Mouse (Mus musculus): Measurements from ENCODE around the gene Clk4. TPM values are rescaled to one million over a fixed set of nuclear protein-coding genes. Genes with fewer than 3 reads are reported as not detected.

Clk4 gene
- polyA plus RNA-seq, 1 experiment from 2014 or later, result 51.6 TPM

GRCm38 (mm10) chr11:51302396-51302795, 40.9 kb downstream of the Clk4 start:
- TF ChIP-seq CTCF (IDR thresholded peaks at IDR 0.05; ENCODE audit: low read depth), result no peak
- no peaks in the 10 kb centered on the region for H3K36me3 ChIP-seq (ENCODE audit: control insufficient read depth, insufficient read depth)
- no peaks in the 10 kb centered on the region for H3K4me1 ChIP-seq (replicated peaks; ENCODE audit: control insufficient read depth, insufficient read depth, low read length)
- H3K9me3 ChIP-seq (ENCODE audit: control insufficient read depth), result no peaks in the 10 kb centered on the region
- H3K9ac ChIP-seq (ENCODE audit: low read depth, low read length), result no peak overlapping the region
- H3K27ac ChIP-seq (ENCODE audit: low read depth, low read length), result no peak overlapping the region
- no peaks in the 10 kb centered on the region for H3K27me3 ChIP-seq (replicated peaks; ENCODE audit: control insufficient read depth, insufficient read depth, low read length)
- H3K4me2 ChIP-seq (replicated peaks; ENCODE audit: low read depth), result no peak overlapping the region
- whole genome bisulfite sequencing, result 83% methylated on average over 5 of the region's 5 CpGs
- H3K4me3 ChIP-seq (ENCODE audit: low read depth, low read length), result no peak overlapping the region
- ATAC-seq, result no peak

- H3K4me2 ChIP-seq (replicated peaks; ENCODE audit: low read depth), result no peak overlapping the region
- H3K9ac ChIP-seq (ENCODE audit: low read depth, low read length), result no peak overlapping the region
- H3K4me1 ChIP-seq (replicated peaks; ENCODE audit: control insufficient read depth, insufficient read depth, low read length), result no peaks in the 10 kb centered on the region
- H3K4me3 ChIP-seq (ENCODE audit: low read depth, low read length), result no peak overlapping the region
- TF ChIP-seq CTCF (IDR thresholded peaks at IDR 0.05; ENCODE audit: low read depth), result no peak
- H3K9me3 ChIP-seq (ENCODE audit: control insufficient read depth), result no peaks in the 10 kb centered on the region
- 71% methylated on average over 12 of the region's 12 CpGs for WGBS
- ATAC-seq, result no peak
- H3K36me3 ChIP-seq (ENCODE audit: control insufficient read depth, insufficient read depth), result no peaks in the 10 kb centered on the region
- H3K27ac ChIP-seq (ENCODE audit: low read depth, low read length), result no peak overlapping the region
- H3K27me3 ChIP-seq (replicated peaks; ENCODE audit: control insufficient read depth, insufficient read depth, low read length), result no peaks in the 10 kb centered on the region
These were observed 42.5 kb downstream of the Clk4 start for GRCm38 (mm10) chr11:51303981-51304553.

DNA sequence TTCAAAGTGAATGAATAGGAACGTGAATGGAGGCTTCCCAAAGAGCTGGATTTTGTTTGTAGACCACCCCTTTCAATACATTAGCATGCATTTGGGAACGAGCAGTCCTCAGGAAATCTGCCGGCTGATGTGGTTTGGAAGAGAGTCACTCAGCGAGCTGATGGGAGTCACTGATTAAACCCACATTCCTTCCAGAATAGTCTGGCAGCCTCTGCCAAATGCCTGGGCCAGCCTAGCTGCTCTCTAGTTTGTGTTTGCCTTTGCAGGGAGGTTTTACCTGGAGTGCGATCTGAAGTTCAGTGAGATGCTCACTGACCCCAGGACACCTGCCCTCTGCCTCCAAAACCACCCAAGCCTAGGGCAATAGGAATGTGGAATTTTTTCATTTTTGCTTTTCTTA, 46.8 kb downstream of the Clk4 start:
- WGBS, result 44% methylated on average over 5 of the region's 5 CpGs
- no peaks in the 10 kb centered on the region for H3K27me3 ChIP-seq (replicated peaks; ENCODE audit: control insufficient read depth, insufficient read depth, low read length)
- no peaks in the 10 kb centered on the region for H3K9me3 ChIP-seq (ENCODE audit: control insufficient read depth)
- no peak overlapping the region for H3K27ac ChIP-seq (ENCODE audit: low read depth, low read length)
- H3K4me3 ChIP-seq (ENCODE audit: low read depth, low read length), result no peak overlapping the region
- H3K4me2 ChIP-seq (replicated peaks; ENCODE audit: low read depth), result no peak overlapping the region
- TF ChIP-seq CTCF (IDR thresholded peaks at IDR 0.05; ENCODE audit: low read depth), result no peak
- no peak for ATAC-seq
- no peaks in the 10 kb centered on the region for H3K4me1 ChIP-seq (replicated peaks; ENCODE audit: control insufficient read depth, insufficient read depth, low read length)
- H3K9ac ChIP-seq (ENCODE audit: low read depth, low read length), result no peak overlapping the region
- no peaks in the 10 kb centered on the region for H3K36me3 ChIP-seq (ENCODE audit: control insufficient read depth, insufficient read depth)

- no peak for TF ChIP-seq CTCF (IDR thresholded peaks at IDR 0.05; ENCODE audit: low read depth)
- no peak for ATAC-seq
- Histone ChIP-seq H3K36me3 (ENCODE audit: control insufficient read depth, insufficient read depth) (no peaks in the 10 kb centered on the region), H3K27ac (ENCODE audit: low read depth, low read length) (no peak overlapping the region), H3K4me2 (replicated peaks; ENCODE audit: low read depth) (no peak overlapping the region), H3K4me1 (replicated peaks; ENCODE audit: control insufficient read depth, insufficient read depth, low read length) (no peaks in the 10 kb centered on the region), H3K9ac (ENCODE audit: low read depth, low read length) (no peak overlapping the region), H3K9me3 (ENCODE audit: control insufficient read depth) (no peaks in the 10 kb centered on the region), H3K27me3 (replicated peaks; ENCODE audit: control insufficient read depth, insufficient read depth, low read length) (no peaks in the 10 kb centered on the region), H3K4me3 (ENCODE audit: low read depth, low read length) (no peak overlapping the region)
- 87% methylated on average over 8 of the region's 8 CpGs for WGBS
These were observed 50.3 kb downstream of the Clk4 start for GRCm38 (mm10) chr11:51311846-51312245.

GRCm38 (mm10) chr11:51315991-51316810, 54.7 kb downstream of the Clk4 start:
- Histone ChIP-seq H3K4me3 (ENCODE audit: low read depth, low read length) (no peak overlapping the region), H3K27ac (ENCODE audit: low read depth, low read length) (no peak overlapping the region), H3K9me3 (ENCODE audit: control insufficient read depth) (0 out of 2 replicates have a peak, but pooled peaks cover 4% of the 10 kb centered on the region), H3K9ac (ENCODE audit: low read depth, low read length) (no peak overlapping the region), H3K4me1 (replicated peaks; ENCODE audit: control insufficient read depth, insufficient read depth, low read length) (no peaks in the 10 kb centered on the region), H3K27me3 (replicated peaks; ENCODE audit: control insufficient read depth, insufficient read depth, low read length) (no peaks in the 10 kb centered on the region), H3K4me2 (replicated peaks; ENCODE audit: low read depth) (no peak overlapping the region), H3K36me3 (ENCODE audit: control insufficient read depth, insufficient read depth) (no peaks in the 10 kb centered on the region)
- no peak for TF ChIP-seq CTCF (IDR thresholded peaks at IDR 0.05; ENCODE audit: low read depth)
- ATAC-seq, result no peak
- 80% methylated on average over 7 of the region's 7 CpGs for WGBS

DNA sequence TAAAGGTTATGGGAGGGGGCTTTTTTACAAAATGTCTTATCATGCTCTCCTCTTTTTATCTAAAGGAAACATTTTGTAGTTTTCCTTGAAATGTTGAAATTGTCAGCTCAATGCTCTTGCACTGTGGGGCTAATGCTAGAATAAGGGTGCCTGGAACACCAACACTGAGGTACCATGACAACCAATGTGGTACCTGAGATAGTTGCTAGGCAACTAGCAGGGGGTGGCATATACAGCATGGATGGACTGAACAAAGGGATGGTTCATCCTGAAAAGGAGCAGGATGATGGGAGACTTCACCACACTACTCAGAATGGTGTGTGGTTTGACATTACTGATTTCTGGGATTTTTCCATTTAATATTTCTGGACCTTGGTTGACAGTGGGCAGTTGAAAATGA, 59.1 kb downstream of the Clk4 start:
- no peak overlapping the region for H3K4me2 ChIP-seq (replicated peaks; ENCODE audit: low read depth)
- no peaks in the 10 kb centered on the region for H3K4me1 ChIP-seq (replicated peaks; ENCODE audit: control insufficient read depth, insufficient read depth, low read length)
- no peak overlapping the region for H3K4me3 ChIP-seq (ENCODE audit: low read depth, low read length)
- H3K9me3 ChIP-seq (ENCODE audit: control insufficient read depth), result 0 out of 2 replicates have a peak, but pooled peaks cover 4% of the 10 kb centered on the region
- H3K27ac ChIP-seq (ENCODE audit: low read depth, low read length), result no peak overlapping the region
- H3K9ac ChIP-seq (ENCODE audit: low read depth, low read length), result no peak overlapping the region
- no peaks in the 10 kb centered on the region for H3K36me3 ChIP-seq (ENCODE audit: control insufficient read depth, insufficient read depth)
- no peak for TF ChIP-seq CTCF (IDR thresholded peaks at IDR 0.05; ENCODE audit: low read depth)
- no peak for ATAC-seq
- no peaks in the 10 kb centered on the region for H3K27me3 ChIP-seq (replicated peaks; ENCODE audit: control insufficient read depth, insufficient read depth, low read length)

Data from intestine, postnatal 0 days (tissue).